Mouse (Mus musculus): ENCODE data around the gene Phf11d. TPM values are rescaled to one million over a fixed set of nuclear protein-coding genes. Genes with fewer than 3 reads are reported as not detected.
"Not testable (repeated sequence)": the region's sequence is repeated elsewhere in the genome, so short reads cannot be mapped to it uniquely, and the experiment has no call there.

Gene Phf11d
- polyA plus RNA-seq (2015; fragmentation: Nextera tagmentation; extraction: Ambion mirVana), result 2.4 and 3.5 TPM in 2 replicates

DNA sequence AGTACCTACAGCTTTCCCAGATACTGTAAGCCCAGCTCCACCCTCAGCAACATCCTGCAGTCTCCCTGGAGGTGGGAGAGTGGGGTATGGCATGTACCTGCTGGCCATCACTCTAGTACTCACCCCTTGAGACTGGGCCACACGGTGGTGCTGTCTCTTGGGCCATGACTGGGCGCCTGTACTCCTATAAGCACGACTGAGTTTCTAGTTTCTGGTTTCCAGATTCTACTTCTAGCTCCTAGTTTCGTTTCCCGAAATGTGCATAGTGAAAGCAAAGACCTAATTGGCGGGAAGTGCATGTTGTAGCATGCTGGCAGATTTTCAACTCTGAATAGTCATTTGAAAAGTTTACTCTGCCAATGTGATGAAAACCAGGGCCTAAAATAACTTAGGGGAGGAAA lies at the start of gene Phf11d:
TSS of gene Phf11d (minus strand) at position 227 of the 401 bp plus-strand sequence.
- Histone ChIP-seq H3K27me3 (no peaks in the 10 kb centered on the region), H3K9me3 (replicated peaks) (no peaks in the 10 kb centered on the region), H3K4me3 (no peak within 1 kb of the TSS), H3K9ac (no peak within 1 kb of the TSS), H3K36me3 (no peaks in the 10 kb centered on the region), H3K4me2 (peak within 1 kb of the TSS; percentile 37), H3K27ac (peak within 1 kb of the TSS; percentile 70), H3K4me1 (replicated peaks) (peaks cover 4% of the 10 kb centered on the region; the same call in 1 of the 2 replicates)
- no peak for ATAC-seq (replicated peaks; ENCODE audit: insufficient number of reproducible peaks, insufficient read depth, low FRiP score, low read depth)
- 46% methylated on average over 6 of the region's 6 CpGs for WGBS

DNA sequence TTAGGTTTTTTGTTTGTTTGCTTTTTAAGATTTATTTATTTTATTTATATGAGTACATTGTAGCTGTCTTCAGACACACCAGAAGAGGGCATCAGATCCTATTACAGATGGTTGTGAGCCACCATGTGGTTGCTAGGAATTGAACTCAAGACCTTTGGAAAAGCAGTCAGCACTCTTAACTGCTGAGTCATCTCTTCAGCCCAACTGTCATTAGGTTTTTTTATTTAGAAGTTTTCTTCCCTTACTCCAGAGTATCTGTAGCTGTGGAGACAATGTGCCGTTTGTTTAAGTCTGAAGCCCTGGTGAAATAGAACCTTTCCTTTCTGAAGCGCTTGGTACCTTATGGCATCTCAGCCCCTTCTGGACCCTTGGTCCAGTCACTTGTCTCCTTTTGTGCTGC lies 49.7 kb upstream of the Phf11d start:
- H3K4me3 ChIP-seq; H3K36me3 ChIP-seq; H3K27me3 ChIP-seq; H3K9me3 ChIP-seq (replicated peaks); ATAC-seq (replicated peaks; ENCODE audit: insufficient number of reproducible peaks, insufficient read depth, low FRiP score, low read depth); H3K4me1 ChIP-seq (replicated peaks); H3K4me2 ChIP-seq; H3K9ac ChIP-seq; H3K27ac ChIP-seq: not testable (repeated sequence)
- 94% methylated on average over 2 of the region's 2 CpGs for WGBS

DNA sequence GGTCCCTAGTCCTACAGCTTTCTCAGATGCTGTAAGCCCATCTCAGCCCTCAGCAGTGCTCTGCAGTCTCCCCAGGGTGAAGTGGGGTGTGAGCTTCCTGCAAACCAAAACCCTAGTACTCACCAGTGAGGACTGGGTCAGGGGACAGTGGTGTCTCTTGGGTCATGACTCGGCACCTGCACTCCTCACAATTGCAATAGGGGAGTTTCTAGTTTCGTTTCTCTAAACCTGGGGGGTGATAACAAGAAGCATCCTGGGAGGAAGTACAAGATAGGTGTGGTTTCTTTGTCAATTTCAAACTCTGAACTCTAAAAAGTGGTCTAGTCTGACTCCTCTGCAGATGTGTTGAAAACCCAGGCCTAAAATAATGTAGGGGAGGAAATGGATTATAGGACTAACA lies 31.7 kb upstream of the Phf11d start:
- no peaks in the 10 kb centered on the region for H3K36me3 ChIP-seq
- H3K4me1 ChIP-seq (replicated peaks), result no peaks in the 10 kb centered on the region
- H3K4me2 ChIP-seq, result no peak overlapping the region
- WGBS, result 74% methylated on average over 2 of the region's 2 CpGs
- H3K9ac ChIP-seq, result no peak overlapping the region
- H3K9me3 ChIP-seq (replicated peaks), result no peaks in the 10 kb centered on the region
- H3K4me3 ChIP-seq, result no peak overlapping the region
- no peak for ATAC-seq (replicated peaks; ENCODE audit: insufficient number of reproducible peaks, insufficient read depth, low FRiP score, low read depth)
- no peak overlapping the region for H3K27ac ChIP-seq
- H3K27me3 ChIP-seq, result no peaks in the 10 kb centered on the region

DNA sequence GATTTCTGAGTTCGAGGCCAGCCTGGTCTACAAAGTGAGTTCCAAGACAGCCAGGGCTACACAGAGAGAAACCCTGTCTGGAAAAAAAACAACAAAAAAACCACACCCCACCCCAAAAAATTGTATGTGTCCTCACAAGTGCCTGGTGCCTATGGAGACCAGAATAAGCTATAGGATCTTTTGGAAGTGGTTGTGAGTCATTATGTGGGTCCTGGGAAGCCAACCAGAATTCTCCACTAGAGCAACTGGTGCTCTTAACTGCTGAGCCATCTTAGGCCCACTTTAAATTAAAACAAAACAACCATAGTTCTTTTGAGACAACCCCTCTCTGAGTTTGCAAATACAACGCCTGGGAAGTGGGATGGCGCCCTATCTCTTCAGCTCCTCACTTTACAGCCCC lies 30.0 kb upstream of the Phf11d start, which contains the start of gene Phf11c:
TSS of gene Phf11c (minus strand) at position 101 of the 400 bp plus-strand sequence.
- WGBS, result 91% methylated on average over 3 of the region's 3 CpGs
- no peak for ATAC-seq (replicated peaks; ENCODE audit: insufficient number of reproducible peaks, insufficient read depth, low FRiP score, low read depth)
- H3K36me3 ChIP-seq, result no peaks in the 10 kb centered on the region
- H3K4me2 ChIP-seq, result no peak within 1 kb of the TSS
- H3K9me3 ChIP-seq (replicated peaks), result no peaks in the 10 kb centered on the region
- H3K4me3 ChIP-seq, result no peak within 1 kb of the TSS
- no peaks in the 10 kb centered on the region for H3K4me1 ChIP-seq (replicated peaks)
- no peak within 1 kb of the TSS for H3K9ac ChIP-seq
- H3K27me3 ChIP-seq, result no peaks in the 10 kb centered on the region
- no peak within 1 kb of the TSS for H3K27ac ChIP-seq

DNA sequence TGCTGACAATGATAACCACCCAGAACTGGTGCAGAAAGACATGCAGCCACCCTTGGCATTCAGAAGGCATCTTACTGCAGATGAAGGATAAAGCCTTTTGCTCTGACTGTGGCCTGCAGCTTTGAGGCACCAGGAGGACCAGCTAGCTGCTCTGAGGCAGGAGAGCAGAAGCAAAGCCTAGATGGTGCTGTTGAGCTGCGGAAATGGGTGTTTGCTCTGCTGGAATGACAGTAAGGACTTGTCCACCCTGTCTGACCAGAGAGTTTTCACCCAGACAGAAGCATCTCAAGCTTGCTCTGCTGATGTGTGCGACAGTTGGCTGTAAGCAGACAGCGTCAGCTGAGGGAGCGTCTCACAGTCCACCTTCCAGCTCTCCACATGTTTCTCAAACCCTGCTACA lies 24.9 kb upstream of the Phf11d start:
- H3K9me3 ChIP-seq (replicated peaks); H3K9ac ChIP-seq; H3K4me1 ChIP-seq (replicated peaks); H3K27ac ChIP-seq; H3K4me2 ChIP-seq; H3K4me3 ChIP-seq; H3K27me3 ChIP-seq; H3K36me3 ChIP-seq; ATAC-seq (replicated peaks; ENCODE audit: insufficient number of reproducible peaks, insufficient read depth, low FRiP score, low read depth): not testable (repeated sequence)
- WGBS, result 59% methylated on average over 4 of the region's 4 CpGs

DNA sequence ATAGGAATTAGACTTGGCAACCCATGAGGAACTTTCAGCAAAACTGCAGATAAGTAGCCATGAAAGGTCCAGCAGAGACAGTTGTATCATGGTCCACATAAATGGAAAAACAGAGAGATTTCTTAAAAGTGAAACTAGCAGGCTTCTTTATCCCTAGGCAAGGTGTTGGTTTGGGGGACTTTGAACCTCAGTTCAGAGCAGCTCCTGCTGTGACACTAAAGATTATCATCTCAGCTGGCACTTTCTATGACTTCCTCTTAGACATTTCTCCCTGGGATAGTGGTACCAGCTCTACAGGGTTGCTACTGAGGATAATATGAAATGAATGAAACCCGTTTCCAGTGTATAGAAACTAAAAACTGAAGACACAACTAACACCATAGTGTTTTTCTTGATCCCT lies 24.3 kb upstream of the Phf11d start:
- Histone ChIP-seq H3K9me3 (replicated peaks) (no peaks in the 10 kb centered on the region), H3K27me3 (no peaks in the 10 kb centered on the region), H3K4me3 (no peak overlapping the region), H3K4me1 (replicated peaks) (no peaks in the 10 kb centered on the region), H3K36me3 (no peaks in the 10 kb centered on the region), H3K27ac (no peak overlapping the region), H3K9ac (no peak overlapping the region), H3K4me2 (no peak overlapping the region)
- 53% methylated on average over 1 of the region's 1 CpGs for WGBS
- ATAC-seq (replicated peaks; ENCODE audit: insufficient number of reproducible peaks, insufficient read depth, low FRiP score, low read depth), result no peak

DNA sequence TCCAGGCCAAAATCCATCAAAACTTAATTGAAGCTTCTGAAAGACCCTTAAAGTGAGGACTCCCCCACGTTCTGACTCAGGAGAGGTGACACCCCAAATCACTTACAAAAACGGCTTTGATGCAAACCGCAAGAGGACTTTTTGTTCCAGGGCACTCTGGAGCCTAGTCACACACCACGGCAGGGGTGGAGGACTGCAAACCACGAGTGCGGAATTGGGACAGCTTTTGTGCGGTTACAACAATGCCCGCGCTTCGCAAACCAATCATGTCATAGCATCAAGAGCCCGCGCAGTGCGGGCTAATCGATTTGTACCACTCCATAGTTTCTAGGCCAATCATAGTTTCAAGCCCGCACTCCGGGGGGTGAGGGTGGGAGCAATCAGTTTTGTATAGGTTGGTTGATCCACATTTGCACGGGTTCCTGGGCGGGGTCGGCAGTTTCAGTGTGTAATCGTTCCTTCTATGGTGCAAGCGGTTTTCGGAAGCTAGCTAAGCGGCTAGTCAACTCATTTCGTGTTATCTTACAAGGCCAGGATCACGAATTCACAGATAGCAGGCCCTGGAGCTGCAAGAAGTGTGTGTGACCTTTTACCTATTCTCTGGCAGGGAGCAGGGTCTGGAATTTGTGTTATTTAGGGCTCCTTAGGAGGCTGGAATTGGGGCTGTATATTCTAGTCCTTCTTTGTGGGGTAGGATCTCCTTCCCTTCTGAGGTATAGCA lies 5.2 kb upstream of the Phf11d start:
- no peak overlapping the region for H3K4me3 ChIP-seq
- no peak overlapping the region for H3K27ac ChIP-seq
- no peak for ATAC-seq (replicated peaks; ENCODE audit: insufficient number of reproducible peaks, insufficient read depth, low FRiP score, low read depth)
- WGBS, result 89% methylated on average over 25 of the region's 25 CpGs
- H3K9me3 ChIP-seq (replicated peaks), result no peaks in the 10 kb centered on the region
- no peak overlapping the region for H3K9ac ChIP-seq
- H3K36me3 ChIP-seq, result no peaks in the 10 kb centered on the region
- H3K4me2 ChIP-seq, result no peak overlapping the region
- peaks cover 4% of the 10 kb centered on the region; the same call in 1 of the 2 replicates for H3K4me1 ChIP-seq (replicated peaks)
- H3K27me3 ChIP-seq, result no peaks in the 10 kb centered on the region

DNA sequence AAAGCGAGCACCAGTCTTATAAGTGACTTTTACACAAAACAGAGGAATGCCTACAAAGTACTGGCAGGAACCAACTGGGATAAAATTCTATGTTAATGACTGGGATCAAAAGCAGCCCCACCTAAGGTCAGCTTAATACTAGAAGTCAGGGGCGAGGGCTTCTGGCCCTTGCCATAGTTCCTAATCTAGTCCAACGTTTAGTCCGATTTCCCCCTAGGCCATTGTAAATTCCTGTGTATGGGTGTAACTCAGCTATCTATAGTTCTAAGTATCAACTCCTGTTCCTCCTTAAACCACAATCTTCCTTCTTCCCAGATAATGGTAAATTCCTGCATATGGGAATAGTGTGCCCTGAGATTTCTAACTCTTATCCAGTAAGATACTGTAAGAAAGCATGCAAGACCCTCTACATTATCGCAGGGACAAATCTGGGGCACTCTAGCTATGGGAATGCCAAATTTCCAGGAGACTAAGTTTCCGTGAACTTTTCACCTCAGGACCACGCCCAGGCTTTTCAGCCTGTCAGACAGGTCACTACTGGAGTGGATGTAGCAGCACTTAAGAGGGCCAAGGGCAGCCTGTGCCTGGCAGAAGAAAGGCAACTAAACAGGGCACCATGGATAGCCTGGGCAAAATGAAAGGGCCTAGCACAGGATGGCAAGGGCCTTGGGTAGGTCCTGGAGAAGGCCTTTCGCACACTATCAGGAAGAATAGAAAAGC lies 1.3 kb upstream of the Phf11d start:
- 54% methylated on average over 8 of the region's 8 CpGs for WGBS
- no peak overlapping the region for H3K4me2 ChIP-seq
- no peak overlapping the region for H3K9ac ChIP-seq
- H3K9me3 ChIP-seq (replicated peaks), result no peaks in the 10 kb centered on the region
- no peak overlapping the region for H3K4me3 ChIP-seq
- ATAC-seq (replicated peaks; ENCODE audit: insufficient number of reproducible peaks, insufficient read depth, low FRiP score, low read depth), result no peak
- no peak overlapping the region for H3K27ac ChIP-seq
- peaks cover 4% of the 10 kb centered on the region; the same call in 1 of the 2 replicates for H3K4me1 ChIP-seq (replicated peaks)
- H3K27me3 ChIP-seq, result no peaks in the 10 kb centered on the region
- no peaks in the 10 kb centered on the region for H3K36me3 ChIP-seq

DNA sequence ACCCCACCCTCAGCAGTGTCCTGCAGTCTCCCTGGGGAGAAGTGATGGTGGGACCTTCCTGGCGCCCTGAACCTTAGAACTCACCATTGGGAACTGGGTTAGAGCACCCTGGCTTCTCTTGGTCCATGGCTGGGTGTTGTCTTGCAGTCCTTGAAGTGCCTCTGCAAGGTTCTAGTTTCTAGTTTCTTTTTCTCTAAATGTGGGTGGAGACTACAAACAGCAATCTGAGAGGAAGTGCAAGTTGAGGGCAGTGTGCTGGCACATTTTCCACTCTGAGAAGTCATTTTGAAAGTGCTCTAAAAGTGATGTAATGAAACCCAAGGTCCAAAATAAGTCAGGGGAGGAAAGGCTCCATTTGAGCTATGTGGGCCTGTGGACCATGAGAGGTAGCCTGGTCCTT lies 24.1 kb downstream of the Phf11d start, which contains the start of gene Phf11b:
TSS of gene Phf11b (minus strand) at position 163 of the 400 bp plus-strand sequence.
- H3K4me2 ChIP-seq; H3K4me1 ChIP-seq (replicated peaks); H3K9me3 ChIP-seq (replicated peaks); H3K27ac ChIP-seq; H3K9ac ChIP-seq; H3K4me3 ChIP-seq; H3K27me3 ChIP-seq; H3K36me3 ChIP-seq; ATAC-seq (replicated peaks; ENCODE audit: insufficient number of reproducible peaks, insufficient read depth, low FRiP score, low read depth): not testable (repeated sequence)
- 52% methylated on average over 1 of the region's 1 CpGs for WGBS

DNA sequence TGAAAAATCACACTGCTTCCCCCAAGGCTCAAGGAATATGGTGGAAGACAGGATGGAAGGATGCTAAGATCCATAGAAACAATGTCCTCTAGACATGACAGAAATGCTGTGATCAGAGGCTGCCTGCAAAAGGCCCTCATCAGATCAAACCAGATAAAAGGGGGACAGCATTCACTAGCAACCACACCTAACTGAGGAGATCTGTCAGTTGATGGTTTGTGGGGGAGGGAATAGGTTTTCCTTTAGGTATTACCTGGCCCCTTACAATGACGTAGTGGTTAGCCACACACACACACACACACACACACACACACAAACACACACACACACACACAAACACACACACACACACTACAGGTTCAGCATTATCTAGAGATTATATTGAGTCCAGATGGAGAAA lies 25.7 kb downstream of the Phf11d start:
- no peak overlapping the region for H3K9ac ChIP-seq
- H3K4me2 ChIP-seq, result no peak overlapping the region
- H3K27ac ChIP-seq, result no peak overlapping the region
- WGBS, result 67% methylated on average over 1 of the region's 1 CpGs
- H3K4me3 ChIP-seq, result no peak overlapping the region
- H3K36me3 ChIP-seq, result no peaks in the 10 kb centered on the region
- no peaks in the 10 kb centered on the region for H3K27me3 ChIP-seq
- no peak for ATAC-seq (replicated peaks; ENCODE audit: insufficient number of reproducible peaks, insufficient read depth, low FRiP score, low read depth)
- H3K4me1 ChIP-seq (replicated peaks), result no peaks in the 10 kb centered on the region
- H3K9me3 ChIP-seq (replicated peaks), result no peaks in the 10 kb centered on the region

DNA sequence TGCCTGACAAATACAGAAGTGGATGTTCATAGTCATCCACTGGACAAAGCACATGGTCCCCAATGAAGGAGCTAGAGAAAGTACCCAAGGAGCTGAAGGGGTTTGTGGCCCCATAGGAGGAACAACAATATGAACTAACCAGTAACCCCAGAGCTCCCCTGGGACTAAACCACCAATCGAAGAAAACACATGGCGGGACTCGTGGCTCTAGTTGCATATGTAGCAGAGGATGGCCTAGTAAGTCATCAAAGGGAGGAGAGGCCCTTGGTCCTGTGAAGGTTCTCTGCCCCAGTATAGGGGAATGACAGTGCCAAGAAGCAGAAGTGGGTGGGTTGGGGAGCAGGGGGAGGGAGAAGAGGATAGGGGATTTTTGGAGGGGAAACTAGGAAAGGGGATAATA lies 29.2 kb downstream of the Phf11d start:
- ATAC-seq (replicated peaks; ENCODE audit: insufficient number of reproducible peaks, insufficient read depth, low FRiP score, low read depth); H3K9ac ChIP-seq; H3K9me3 ChIP-seq (replicated peaks); H3K4me1 ChIP-seq (replicated peaks); H3K27me3 ChIP-seq; H3K27ac ChIP-seq; H3K4me2 ChIP-seq; H3K36me3 ChIP-seq; H3K4me3 ChIP-seq: not testable (repeated sequence)
- 85% methylated on average over 3 of the region's 3 CpGs for WGBS

DNA sequence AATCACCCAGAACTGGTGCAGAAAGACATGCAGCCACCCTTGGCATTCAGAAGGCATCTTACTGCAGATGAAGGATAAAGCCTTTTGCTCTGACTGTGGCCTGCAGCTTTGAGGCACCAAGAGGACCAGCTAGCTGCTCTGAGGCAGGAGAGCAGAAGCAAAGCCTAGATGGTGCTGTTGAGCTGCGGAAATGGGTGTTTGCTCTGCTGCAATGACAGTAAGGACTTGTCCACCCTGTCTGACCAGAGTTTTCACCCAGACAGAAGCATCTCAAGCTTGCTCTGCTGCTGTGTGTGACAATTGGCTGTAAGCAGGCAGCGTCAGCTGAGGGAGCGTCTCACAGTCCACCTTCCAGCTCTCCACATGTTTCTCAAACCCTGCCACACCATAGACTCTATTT lies 34.8 kb downstream of the Phf11d start:
- not testable (repeated sequence) for H3K27me3 ChIP-seq; H3K9ac ChIP-seq; H3K36me3 ChIP-seq; ATAC-seq (replicated peaks; ENCODE audit: insufficient number of reproducible peaks, insufficient read depth, low FRiP score, low read depth); H3K4me1 ChIP-seq (replicated peaks); H3K4me2 ChIP-seq; H3K9me3 ChIP-seq (replicated peaks); H3K4me3 ChIP-seq; H3K27ac ChIP-seq
- WGBS, result 40% methylated on average over 3 of the region's 3 CpGs
